Mouse (Mus musculus) liver, embryonic 14.5 days (tissue): ENCODE measurements around the gene Grin2b. TPM values are rescaled to one million over a fixed set of nuclear protein-coding genes. Genes with fewer than 3 reads are reported as not detected.

ENCODE experiments used
- ATAC-seq: fragments of 200-750 bp; cut with Nextera tagmentation; 2 replicates; pipeline ENCODE4 v1.8.0; 2017; ENCODE audit warnings: moderate number of reproducible peaks, mild to moderate bottlenecking, moderate library complexity; ENCODE audit not compliant: insufficient read depth
- DNase-seq, 3 experiments: peaks; one replicate each; pipeline ENCODE4 v3.0.0-alpha.2; 2012 to 2013; ENCODE audit warnings: low read depth in 3 of 3, low spot score in 3 of 3
- H3K27ac ChIP-seq: fragments of 300-500 bp; sonication (generic); 2 replicates; pipeline ENCODE4 v1.5.1; 2014; ENCODE audit warnings: moderate library complexity, mild to moderate bottlenecking, control low read depth, inconsistent platforms
- H3K27me3 ChIP-seq: fragments of 300-500 bp; sonication (generic); 2 replicates; pipeline ENCODE4 v1.6.1; 2014; ENCODE audit warnings: mild to moderate bottlenecking, low read length, moderate library complexity; ENCODE audit not compliant: control insufficient read depth, insufficient read depth
- H3K36me3 ChIP-seq: fragments of 300-500 bp; sonication (generic); replicated peaks from 2 replicates; pipeline ENCODE4 v1.6.1; 2014; ENCODE audit warnings: low read depth; ENCODE audit not compliant: control insufficient read depth, insufficient read depth
- H3K4me1 ChIP-seq, 2 experiments: fragments of 200-500 bp in 1 of 2; fragments of 300-500 bp in 1 of 2; sonication (generic) in 1 of 2; replicated peaks; 2 replicates each; pipeline ENCODE4 v1.6.1; 2012 to 2014; ENCODE audit warnings: antibody characterized with exemption in 1 of 2, inconsistent platforms in 1 of 2, low read length in 1 of 2; ENCODE audit not compliant: control insufficient read depth in 2 of 2, insufficient read depth in 2 of 2
- H3K4me2 ChIP-seq: fragments of 300-500 bp; sonication (generic); 2 replicates; pipeline ENCODE4 v1.6.1; 2014; ENCODE audit warnings: low read depth, mild to moderate bottlenecking, control low read depth, moderate library complexity
- H3K4me3 ChIP-seq, 2 experiments: fragments of 200-500 bp in 1 of 2; fragments of 300-500 bp in 1 of 2; sonication (generic) in 1 of 2; 2 replicates each; pipeline ENCODE4 v1.5.1; 2012 to 2014; ENCODE audit warnings: low read depth in 2 of 2, low read length in 2 of 2, mild to moderate bottlenecking in 2 of 2, control low read depth in 1 of 2, inconsistent platforms in 1 of 2, moderate library complexity in 1 of 2; ENCODE audit not compliant: insufficient read depth in 1 of 2
- H3K9ac ChIP-seq: fragments of 300-500 bp; sonication (generic); replicated peaks from 2 replicates; pipeline ENCODE4 v1.6.1; 2014; ENCODE audit warnings: mild to moderate bottlenecking, control low read depth, moderate library complexity
- H3K9me3 ChIP-seq: fragments of 300-500 bp; sonication (generic); 2 replicates; pipeline ENCODE4 v1.6.1; 2016; ENCODE audit warnings: low read length, mixed read lengths; ENCODE audit not compliant: control insufficient read depth
- CTCF ChIP-seq: IDR thresholded peaks from 2 replicates; pipeline ENCODE4 v1.5.1; 2016; ENCODE audit warnings: antibody characterized with exemption, low read depth, control low read depth
- EP300 ChIP-seq: IDR thresholded peaks from 2 replicates; pipeline ENCODE4 v1.6.1; 2016; ENCODE audit warnings: antibody characterized with exemption, low read depth
- WGBS: fragments of 180-500 bp; shearing (Covaris S2); extraction: QIAGEN DNeasy Blood & Tissue Kit; methylation state at CpG from one replicate; pipeline ENCODE4 v1.1.7; 2014; ENCODE audit not compliant: insufficient replicate concordance; 5-methylcytosine and 5-hydroxymethylcytosine counted together
- polyA plus RNA-seq, 2 experiments: library from polyadenylated mRNA; depleted of rRNA in 1 of 2; stranded (reverse) in 1 of 2; unstranded in 1 of 2; fragments of >200 nt; fragmentation: Nextera tagmentation in 1 of 2; extraction: Ambion mirVana in 1 of 2; gene quantifications; 2 replicates each; pipeline versions ENCODE4 v1.2.1 to v1.2.3; 2012 to 2014

Grin2b gene
- polyA plus RNA-seq, 2 experiments, result under 0.01 TPM; not detected in 1

GRCm38 (mm10) chr6:136109172-136109571 lies 64.1 kb downstream of the Grin2b start:
- no peak for TF ChIP-seq CTCF
- no peak overlapping the region for H3K9ac ChIP-seq
- H3K4me3 ChIP-seq, result no peak overlapping the region
- H3K27ac ChIP-seq, result no peak overlapping the region
- H3K4me1 ChIP-seq, result no peaks in the 10 kb centered on the region
- H3K4me2 ChIP-seq, result no peak overlapping the region
- no peaks in the 10 kb centered on the region for H3K36me3 ChIP-seq
- ATAC-seq (no peak), DNase-seq (no peak)
- no peaks in the 10 kb centered on the region for H3K9me3 ChIP-seq
- H3K27me3 ChIP-seq, result no peaks in the 10 kb centered on the region
- WGBS, result 65% methylated on average over 6 of the region's 6 CpGs

GRCm38 (mm10) chr6:136108466-136108865 lies 64.8 kb downstream of the Grin2b start:
- Histone ChIP-seq H3K4me2 (no peak overlapping the region), H3K9me3 (no peaks in the 10 kb centered on the region), H3K9ac (no peak overlapping the region), H3K27me3 (no peaks in the 10 kb centered on the region), H3K4me1 (no peaks in the 10 kb centered on the region), H3K36me3 (no peaks in the 10 kb centered on the region), H3K4me3 (no peak overlapping the region), H3K27ac (no peak overlapping the region)
- DNase-seq (no peak), ATAC-seq (no peak)
- 54% methylated on average over 3 of the region's 3 CpGs for WGBS
- TF ChIP-seq CTCF, result no peak

- H3K9me3 ChIP-seq, result no peaks in the 10 kb centered on the region
- DNase-seq (no peak), ATAC-seq (no peak)
- TF ChIP-seq CTCF, result no peak
- H3K4me2 ChIP-seq, result no peak overlapping the region
- H3K27me3 ChIP-seq, result no peaks in the 10 kb centered on the region
- H3K36me3 ChIP-seq, result no peaks in the 10 kb centered on the region
- 32% methylated on average over 2 of the region's 2 CpGs for WGBS
- H3K4me3 ChIP-seq, result no peak overlapping the region
- no peaks in the 10 kb centered on the region for H3K4me1 ChIP-seq
- H3K9ac ChIP-seq, result no peak overlapping the region
- no peak overlapping the region for H3K27ac ChIP-seq
These were observed 68.1 kb downstream of the Grin2b start for GRCm38 (mm10) chr6:136105221-136105620.

DNA sequence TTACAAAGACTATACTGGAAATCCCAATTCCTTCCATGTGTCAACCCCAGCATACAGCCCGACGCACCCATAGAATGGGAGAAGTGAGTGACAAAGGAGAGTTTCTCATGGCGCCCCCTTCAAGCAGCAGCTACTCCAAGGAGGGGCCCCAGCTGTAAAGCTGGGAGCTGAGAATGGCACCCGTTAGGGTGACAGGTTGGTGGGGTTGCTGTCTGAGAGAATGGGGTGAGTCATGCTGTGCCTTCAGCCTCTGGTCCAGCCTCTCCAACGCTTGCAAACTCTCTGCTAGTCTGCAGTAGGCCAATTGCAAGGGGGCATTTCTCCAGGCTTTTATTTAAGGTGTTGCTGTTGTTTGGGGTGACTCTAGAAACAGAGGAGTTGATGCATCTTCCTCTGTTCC lies 73.1 kb downstream of the Grin2b start:
- no peak overlapping the region for H3K27ac ChIP-seq
- no peaks in the 10 kb centered on the region for H3K4me1 ChIP-seq
- WGBS, result 64% methylated on average over 5 of the region's 5 CpGs
- ATAC-seq, result no peak
- H3K9ac ChIP-seq, result no peak overlapping the region
- H3K4me2 ChIP-seq, result no peak overlapping the region
- no peaks in the 10 kb centered on the region for H3K36me3 ChIP-seq
- no peaks in the 10 kb centered on the region for H3K27me3 ChIP-seq
- no peak overlapping the region for H3K4me3 ChIP-seq
- DNase-seq, result no peak
- no peaks in the 10 kb centered on the region for H3K9me3 ChIP-seq
- TF ChIP-seq EP300 (no peak), CTCF (no peak)

- no peak overlapping the region for H3K27ac ChIP-seq
- H3K9ac ChIP-seq, result no peak overlapping the region
- 10% methylated on average over 1 of the region's 1 CpGs for WGBS
- H3K4me3 ChIP-seq, result no peak overlapping the region
- no peaks in the 10 kb centered on the region for H3K9me3 ChIP-seq
- no peaks in the 10 kb centered on the region for H3K36me3 ChIP-seq
- no peaks in the 10 kb centered on the region for H3K27me3 ChIP-seq
- DNase-seq, result no peak
- ATAC-seq, result no peak
- no peaks in the 10 kb centered on the region for H3K4me1 ChIP-seq
- no peak for TF ChIP-seq EP300
- TF ChIP-seq CTCF, result peak; percentile 51
- H3K4me2 ChIP-seq, result no peak overlapping the region
These were observed 77.0 kb downstream of the Grin2b start for GRCm38 (mm10) chr6:136096269-136096668.
